ENCODE assay signal across 10 mouse cellular contexts in genomic region chr17:66761326-66762296, GRCm38 (mm10).
A peak's percentile ranks its signal among the peaks of the same experiment; 100 is the strongest.
DNase-seq lines count a peak whose midpoint lies in the region; ATAC-seq and TF ChIP-seq lines count a peak whose summit lies in the region.
"Had no signal": no experiment of that assay in that cellular context is flagged by ENCODE, and none has a peak within 500 bp of the region (broad histone marks: within the 10 kb centered on the region; RNA-seq: fewer than 3 reads in every experiment).

No protein-coding gene starts in this region.

- H3K36me3 ChIP-seq in lung, embryonic 15.5 days: 0 out of 2 replicates have a peak, but pooled peaks cover 7% of the 10 kb centered on the region
- no peaks in the 10 kb centered on the region for H3K36me3 ChIP-seq in forebrain, embryonic 15.5 days
- H3K36me3 ChIP-seq in intestine, embryonic 16.5 days (ENCODE audit: control insufficient read depth, insufficient read depth, low read length): no peaks in the 10 kb centered on the region

- H3K4me1 ChIP-seq in lung, embryonic 15.5 days: peaks cover 11% of the 10 kb centered on the region
- H3K4me1 ChIP-seq in lung, adult 2 months (ENCODE audit: control insufficient read depth, insufficient read depth, low read length): no peaks in the 10 kb centered on the region; the same call in 1 of the 2 replicates
- peaks cover 22% of the 10 kb centered on the region for H3K4me1 ChIP-seq in forebrain, embryonic 15.5 days
- peaks cover 8% of the 10 kb centered on the region for H3K4me1 ChIP-seq in intestine, embryonic 16.5 days (ENCODE audit: control insufficient read depth, insufficient read depth, low read length)

- H3K9ac ChIP-seq in lung, embryonic 15.5 days: no peak overlapping the region
- no peak overlapping the region for H3K9ac ChIP-seq in forebrain, embryonic 15.5 days (replicated peaks)
- H3K9ac ChIP-seq in intestine, embryonic 16.5 days (ENCODE audit: low read depth, low read length): no peak overlapping the region

- H3K4me3 ChIP-seq in lung, embryonic 15.5 days: no peak overlapping the region
- no peak overlapping the region for H3K4me3 ChIP-seq in lung, adult 2 months (replicated peaks; ENCODE audit: extremely low read depth, low read depth, low read length)
- H3K4me3 ChIP-seq in forebrain, embryonic 15.5 days: peak overlapping the region; percentile 2; the same call in 1 of the 2 replicates
- H3K4me3 ChIP-seq in intestine, embryonic 16.5 days (ENCODE audit: low read length): no peak overlapping the region
- H3K4me3 ChIP-seq: layer of hippocampus, adult 2 months had no signal

- 0 out of 2 replicates have a peak overlapping the region, but pooled peaks have one; percentile 17 for H3K4me2 ChIP-seq in lung, embryonic 15.5 days
- peak overlapping the region; percentile 25 for H3K4me2 ChIP-seq in forebrain, embryonic 15.5 days (replicated peaks)
- 0 out of 2 replicates have a peak overlapping the region, but pooled peaks have one; percentile 5 for H3K4me2 ChIP-seq in intestine, embryonic 16.5 days (ENCODE audit: low read depth, low read length)

- 57% methylated on average over 26 of the region's 26 CpGs for WGBS in lung, embryonic 15.5 days
- 79% methylated on average over 26 of the region's 26 CpGs for WGBS in lung, adult 2 months
- WGBS in forebrain, embryonic 15.5 days: 36% methylated on average over 26 of the region's 26 CpGs
- WGBS in intestine, embryonic 16.5 days: 57% methylated on average over 26 of the region's 26 CpGs

- H3K9me3 ChIP-seq in lung, embryonic 15.5 days: no peaks in the 10 kb centered on the region
- H3K9me3 ChIP-seq in forebrain, embryonic 15.5 days: no peaks in the 10 kb centered on the region
- H3K9me3 ChIP-seq in intestine, embryonic 16.5 days (ENCODE audit: control insufficient read depth, low read length): no peaks in the 10 kb centered on the region

- no peak for TF ChIP-seq CTCF in lung, adult 2 months (IDR thresholded peaks at IDR 0.05; ENCODE audit: insufficient read depth, low read length)

- DNase-seq in lung, adult 2 months: no peak
- peak; percentile 42 for DNase-seq in retina, embryonic 14.5 days (ENCODE audit: low spot score)
- no peak for DNase-seq in c-Kit-positive CD71-positive TER-119-positive erythroid progenitor cells, embryonic 14.5 days (ENCODE audit: low spot score)
- no peak for DNase-seq in thymus, postnatal 25 days
- DNase-seq: adrenal gland, postnatal 36 days; cerebellum, postnatal 36 days had no signal

- no peak overlapping the region for H3K27ac ChIP-seq in lung, embryonic 15.5 days
- no peak overlapping the region for H3K27ac ChIP-seq in forebrain, embryonic 15.5 days (replicated peaks)
- H3K27ac ChIP-seq in intestine, embryonic 16.5 days (ENCODE audit: low read length): no peak overlapping the region
- H3K27ac ChIP-seq: layer of hippocampus, adult 2 months had no signal

- H3K27me3 ChIP-seq in lung, embryonic 15.5 days: no peaks in the 10 kb centered on the region
- no peaks in the 10 kb centered on the region for H3K27me3 ChIP-seq in forebrain, embryonic 15.5 days
- H3K27me3 ChIP-seq in intestine, embryonic 16.5 days (replicated peaks; ENCODE audit: control insufficient read depth, insufficient read depth, low read length): no peaks in the 10 kb centered on the region

- ATAC-seq in lung, embryonic 15.5 days (ENCODE audit: borderline replicate concordance, extremely low read depth, low FRiP score, low TSS enrichment): no peak
- no peak; the same call in 1 of the 2 replicates for ATAC-seq in forebrain, embryonic 15.5 days (replicated peaks)
- no peak for ATAC-seq in intestine, embryonic 16.5 days

- no peak for TF ChIP-seq POLR2A in lung, adult 2 months (IDR thresholded peaks at IDR 0.05; ENCODE audit: borderline replicate concordance, extremely low read depth, low read depth, low read length)
